Mouse (Mus musculus): ENCODE measurements around the gene Itpr1. TPM values are rescaled to one million over a fixed set of nuclear protein-coding genes. Genes with fewer than 3 reads are reported as not detected.

Gene Itpr1
- polyA plus RNA-seq, 1 experiment from 2014 or later, result 11.4 TPM

- Histone ChIP-seq H3K36me3 (ENCODE audit: control insufficient read depth, insufficient read depth, low read length) (0 out of 2 replicates have a peak, but pooled peaks cover 3% of the 10 kb centered on the region), H3K4me3 (replicated peaks; ENCODE audit: low read length) (no peak overlapping the region), H3K9me3 (replicated peaks; ENCODE audit: control insufficient read depth, low read length) (no peaks in the 10 kb centered on the region), H3K9ac (ENCODE audit: low read length) (no peak overlapping the region), H3K4me2 (ENCODE audit: low read depth, low read length) (no peak overlapping the region), H3K27ac (ENCODE audit: low read length) (no peak overlapping the region), H3K27me3 (ENCODE audit: control insufficient read depth, insufficient read depth, low read length) (no peaks in the 10 kb centered on the region), H3K4me1 (ENCODE audit: control insufficient read depth, insufficient read depth, low read length) (no peaks in the 10 kb centered on the region)
- 80% methylated on average over 7 of the region's 7 CpGs for WGBS
- ATAC-seq (ENCODE audit: insufficient read depth, low FRiP score), result no peak
Observed at GRCm38 (mm10) chr6:108504717-108505116, 291.8 kb downstream of the Itpr1 start.

- H3K36me3 ChIP-seq (ENCODE audit: control insufficient read depth, insufficient read depth, low read length), result 0 out of 2 replicates have a peak, but pooled peaks cover 3% of the 10 kb centered on the region
- no peak overlapping the region for H3K9ac ChIP-seq (ENCODE audit: low read length)
- H3K27ac ChIP-seq (ENCODE audit: low read length), result no peak overlapping the region
- H3K4me1 ChIP-seq (ENCODE audit: control insufficient read depth, insufficient read depth, low read length), result no peaks in the 10 kb centered on the region
- no peak for ATAC-seq (ENCODE audit: insufficient read depth, low FRiP score)
- no peak overlapping the region for H3K4me2 ChIP-seq (ENCODE audit: low read depth, low read length)
- H3K27me3 ChIP-seq (ENCODE audit: control insufficient read depth, insufficient read depth, low read length), result no peaks in the 10 kb centered on the region
- no peak overlapping the region for H3K4me3 ChIP-seq (replicated peaks; ENCODE audit: low read length)
- 82% methylated on average over 3 of the region's 3 CpGs for WGBS
- no peaks in the 10 kb centered on the region for H3K9me3 ChIP-seq (replicated peaks; ENCODE audit: control insufficient read depth, low read length)
Observed at GRCm38 (mm10) chr6:108506161-108506560, 293.3 kb downstream of the Itpr1 start.

GRCm38 (mm10) chr6:108507337-108507736 lies 294.4 kb downstream of the Itpr1 start:
- ATAC-seq (ENCODE audit: insufficient read depth, low FRiP score), result peak; percentile 90; the same call in 1 of the 2 replicates
- H3K4me2 ChIP-seq (ENCODE audit: low read depth, low read length), result no peak overlapping the region
- no peaks in the 10 kb centered on the region for H3K36me3 ChIP-seq (ENCODE audit: control insufficient read depth, insufficient read depth, low read length)
- H3K4me3 ChIP-seq (replicated peaks; ENCODE audit: low read length), result no peak overlapping the region
- H3K27me3 ChIP-seq (ENCODE audit: control insufficient read depth, insufficient read depth, low read length), result no peaks in the 10 kb centered on the region
- 79% methylated on average over 3 of the region's 3 CpGs for WGBS
- no peaks in the 10 kb centered on the region for H3K9me3 ChIP-seq (replicated peaks; ENCODE audit: control insufficient read depth, low read length)
- peak overlapping the region; percentile 70 for H3K27ac ChIP-seq (ENCODE audit: low read length)
- H3K9ac ChIP-seq (ENCODE audit: low read length), result no peak overlapping the region
- H3K4me1 ChIP-seq (ENCODE audit: control insufficient read depth, insufficient read depth, low read length), result no peaks in the 10 kb centered on the region

GRCm38 (mm10) chr6:108509320-108509719 lies 296.4 kb downstream of the Itpr1 start:
- Histone ChIP-seq H3K4me3 (replicated peaks; ENCODE audit: low read length) (no peak overlapping the region), H3K9ac (ENCODE audit: low read length) (no peak overlapping the region), H3K27me3 (ENCODE audit: control insufficient read depth, insufficient read depth, low read length) (no peaks in the 10 kb centered on the region), H3K4me1 (ENCODE audit: control insufficient read depth, insufficient read depth, low read length) (no peaks in the 10 kb centered on the region), H3K9me3 (replicated peaks; ENCODE audit: control insufficient read depth, low read length) (no peaks in the 10 kb centered on the region), H3K4me2 (ENCODE audit: low read depth, low read length) (no peak overlapping the region), H3K27ac (ENCODE audit: low read length) (no peak overlapping the region), H3K36me3 (ENCODE audit: control insufficient read depth, insufficient read depth, low read length) (no peaks in the 10 kb centered on the region)
- no peak for ATAC-seq (ENCODE audit: insufficient read depth, low FRiP score)
- whole genome bisulfite sequencing, result 69% methylated on average over 2 of the region's 2 CpGs

GRCm38 (mm10) chr6:108510101-108510500 lies 297.2 kb downstream of the Itpr1 start:
- ATAC-seq (ENCODE audit: insufficient read depth, low FRiP score), result no peak
- Histone ChIP-seq H3K9ac (ENCODE audit: low read length) (no peak overlapping the region), H3K4me3 (replicated peaks; ENCODE audit: low read length) (no peak overlapping the region), H3K27me3 (ENCODE audit: control insufficient read depth, insufficient read depth, low read length) (no peaks in the 10 kb centered on the region), H3K9me3 (replicated peaks; ENCODE audit: control insufficient read depth, low read length) (no peaks in the 10 kb centered on the region), H3K4me1 (ENCODE audit: control insufficient read depth, insufficient read depth, low read length) (no peaks in the 10 kb centered on the region), H3K27ac (ENCODE audit: low read length) (no peak overlapping the region), H3K4me2 (ENCODE audit: low read depth, low read length) (no peak overlapping the region), H3K36me3 (ENCODE audit: control insufficient read depth, insufficient read depth, low read length) (no peaks in the 10 kb centered on the region)
- WGBS, result 55% methylated on average over 9 of the region's 9 CpGs

GRCm38 (mm10) chr6:108512097-108512496 lies 299.2 kb downstream of the Itpr1 start:
- no peak for ATAC-seq (ENCODE audit: insufficient read depth, low FRiP score)
- H3K4me1 ChIP-seq (ENCODE audit: control insufficient read depth, insufficient read depth, low read length), result no peaks in the 10 kb centered on the region
- no peaks in the 10 kb centered on the region for H3K36me3 ChIP-seq (ENCODE audit: control insufficient read depth, insufficient read depth, low read length)
- no peak overlapping the region for H3K4me3 ChIP-seq (replicated peaks; ENCODE audit: low read length)
- H3K27ac ChIP-seq (ENCODE audit: low read length), result no peak overlapping the region
- WGBS, result 55% methylated on average over 3 of the region's 3 CpGs
- no peak overlapping the region for H3K4me2 ChIP-seq (ENCODE audit: low read depth, low read length)
- H3K27me3 ChIP-seq (ENCODE audit: control insufficient read depth, insufficient read depth, low read length), result no peaks in the 10 kb centered on the region
- H3K9me3 ChIP-seq (replicated peaks; ENCODE audit: control insufficient read depth, low read length), result no peaks in the 10 kb centered on the region
- H3K9ac ChIP-seq (ENCODE audit: low read length), result no peak overlapping the region

GRCm38 (mm10) chr6:108512994-108513393 lies 300.1 kb downstream of the Itpr1 start:
- WGBS, result 80% methylated on average over 9 of the region's 9 CpGs
- no peak for ATAC-seq (ENCODE audit: insufficient read depth, low FRiP score)
- no peak overlapping the region for H3K27ac ChIP-seq (ENCODE audit: low read length)
- H3K27me3 ChIP-seq (ENCODE audit: control insufficient read depth, insufficient read depth, low read length), result no peaks in the 10 kb centered on the region
- H3K4me3 ChIP-seq (replicated peaks; ENCODE audit: low read length), result no peak overlapping the region
- H3K4me2 ChIP-seq (ENCODE audit: low read depth, low read length), result no peak overlapping the region
- H3K9me3 ChIP-seq (replicated peaks; ENCODE audit: control insufficient read depth, low read length), result no peaks in the 10 kb centered on the region
- 0 out of 2 replicates have a peak, but pooled peaks cover 7% of the 10 kb centered on the region for H3K4me1 ChIP-seq (ENCODE audit: control insufficient read depth, insufficient read depth, low read length)
- no peaks in the 10 kb centered on the region for H3K36me3 ChIP-seq (ENCODE audit: control insufficient read depth, insufficient read depth, low read length)
- no peak overlapping the region for H3K9ac ChIP-seq (ENCODE audit: low read length)

- Histone ChIP-seq H3K27ac (ENCODE audit: low read length) (no peak overlapping the region), H3K4me2 (ENCODE audit: low read depth, low read length) (no peak overlapping the region), H3K36me3 (ENCODE audit: control insufficient read depth, insufficient read depth, low read length) (no peaks in the 10 kb centered on the region), H3K4me1 (ENCODE audit: control insufficient read depth, insufficient read depth, low read length) (0 out of 2 replicates have a peak, but pooled peaks cover 7% of the 10 kb centered on the region), H3K27me3 (ENCODE audit: control insufficient read depth, insufficient read depth, low read length) (no peaks in the 10 kb centered on the region), H3K4me3 (replicated peaks; ENCODE audit: low read length) (no peak overlapping the region), H3K9me3 (replicated peaks; ENCODE audit: control insufficient read depth, low read length) (no peaks in the 10 kb centered on the region), H3K9ac (ENCODE audit: low read length) (no peak overlapping the region)
- 93% methylated on average over 1 of the region's 1 CpGs for WGBS
- no peak for ATAC-seq (ENCODE audit: insufficient read depth, low FRiP score)
Observed at GRCm38 (mm10) chr6:108516248-108516647, 303.4 kb downstream of the Itpr1 start.

GRCm38 (mm10) chr6:108517241-108517981 lies 304.5 kb downstream of the Itpr1 start:
- no peaks in the 10 kb centered on the region for H3K9me3 ChIP-seq (replicated peaks; ENCODE audit: control insufficient read depth, low read length)
- H3K36me3 ChIP-seq (ENCODE audit: control insufficient read depth, insufficient read depth, low read length), result no peaks in the 10 kb centered on the region
- H3K27ac ChIP-seq (ENCODE audit: low read length), result no peak overlapping the region
- WGBS, result 64% methylated on average over 12 of the region's 12 CpGs
- no peak overlapping the region for H3K4me3 ChIP-seq (replicated peaks; ENCODE audit: low read length)
- ATAC-seq (ENCODE audit: insufficient read depth, low FRiP score), result no peak
- no peaks in the 10 kb centered on the region for H3K27me3 ChIP-seq (ENCODE audit: control insufficient read depth, insufficient read depth, low read length)
- H3K4me1 ChIP-seq (ENCODE audit: control insufficient read depth, insufficient read depth, low read length), result 0 out of 2 replicates have a peak, but pooled peaks cover 7% of the 10 kb centered on the region
- no peak overlapping the region for H3K4me2 ChIP-seq (ENCODE audit: low read depth, low read length)
- H3K9ac ChIP-seq (ENCODE audit: low read length), result no peak overlapping the region

Measured in stomach, embryonic 16.5 days (tissue).